Mouse (Mus musculus) kidney, adult 18-20 months (tissue): ENCODE measurements around the gene Gsg1l2.

ENCODE experiments used
- DNase-seq: peaks from one replicate; pipeline ENCODE4 v3.0.0; 2021

Gene Gsg1l2

GRCm38 (mm10) chr11:67774379-67774778, at the start of gene Gsg1l2:
Gene Gsg1l2 (plus strand): TSS chr11:67774608.
- no peak for DNase-seq

DNA sequence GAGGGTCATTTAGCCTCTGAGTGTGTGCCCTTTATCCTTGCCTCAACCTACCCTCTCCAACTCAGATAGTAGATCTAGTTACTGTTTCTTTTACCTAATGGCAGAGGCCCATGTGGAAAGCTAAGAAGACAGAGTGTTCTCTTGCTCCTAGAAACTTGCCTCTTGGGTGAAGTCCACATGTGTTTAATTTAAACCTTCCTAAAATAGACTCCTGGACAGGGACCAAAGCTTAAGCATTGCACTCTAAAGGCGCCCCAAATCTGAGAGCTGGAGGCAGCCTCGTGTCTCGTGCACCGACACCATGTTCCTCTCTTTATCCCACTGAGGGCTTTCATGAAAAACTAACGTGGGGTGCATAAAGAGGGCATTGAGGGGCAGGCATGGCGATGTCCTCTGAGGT, 47.3 kb upstream of the Gsg1l2 start:
- DNase-seq, result no peak

GRCm38 (mm10) chr11:67728726-67729125, 45.7 kb upstream of the Gsg1l2 start:
- no peak for DNase-seq

- DNase-seq, result no peak
Observed at GRCm38 (mm10) chr11:67731056-67731455, 43.4 kb upstream of the Gsg1l2 start.

DNA sequence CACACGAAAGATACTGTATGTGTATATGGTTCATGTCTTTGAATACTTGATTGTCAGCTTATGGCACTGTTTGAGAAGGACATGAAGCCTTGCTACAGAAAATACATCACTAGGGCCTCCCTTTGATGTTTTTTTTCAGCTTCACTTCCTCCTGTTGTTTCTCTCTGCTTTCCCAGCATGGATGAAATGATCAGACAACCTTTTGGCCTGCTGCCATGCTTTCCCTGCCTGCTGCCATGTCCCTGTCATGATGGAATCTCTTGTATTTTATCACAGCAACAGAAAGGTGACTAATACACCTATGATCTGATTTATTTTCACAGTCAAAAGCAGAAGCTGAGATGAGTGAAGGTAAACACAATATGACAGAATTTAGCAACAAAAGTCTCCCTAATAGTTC, 40.7 kb upstream of the Gsg1l2 start:
- no peak for DNase-seq

GRCm38 (mm10) chr11:67734597-67734996, 39.8 kb upstream of the Gsg1l2 start:
- DNase-seq, result no peak

DNA sequence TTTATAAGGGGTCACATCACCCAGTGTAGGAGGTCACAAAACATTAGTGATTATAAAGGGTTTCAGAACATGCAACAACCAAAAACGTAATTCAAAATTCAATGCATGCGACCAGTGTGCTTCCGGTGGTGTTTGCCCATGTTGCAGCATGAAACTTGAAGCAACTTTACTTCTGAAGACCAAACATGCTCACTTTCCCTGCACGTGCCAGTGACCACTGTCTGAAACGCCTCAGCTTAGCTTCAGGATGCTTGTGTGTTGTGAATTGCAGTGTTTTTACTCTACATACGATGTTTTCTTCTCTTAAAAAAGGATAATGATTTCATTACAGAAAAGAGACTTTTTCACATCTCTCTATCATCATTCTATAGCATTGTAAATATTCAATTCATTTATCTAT, 36.1 kb upstream of the Gsg1l2 start:
- DNase-seq, result no peak

DNA sequence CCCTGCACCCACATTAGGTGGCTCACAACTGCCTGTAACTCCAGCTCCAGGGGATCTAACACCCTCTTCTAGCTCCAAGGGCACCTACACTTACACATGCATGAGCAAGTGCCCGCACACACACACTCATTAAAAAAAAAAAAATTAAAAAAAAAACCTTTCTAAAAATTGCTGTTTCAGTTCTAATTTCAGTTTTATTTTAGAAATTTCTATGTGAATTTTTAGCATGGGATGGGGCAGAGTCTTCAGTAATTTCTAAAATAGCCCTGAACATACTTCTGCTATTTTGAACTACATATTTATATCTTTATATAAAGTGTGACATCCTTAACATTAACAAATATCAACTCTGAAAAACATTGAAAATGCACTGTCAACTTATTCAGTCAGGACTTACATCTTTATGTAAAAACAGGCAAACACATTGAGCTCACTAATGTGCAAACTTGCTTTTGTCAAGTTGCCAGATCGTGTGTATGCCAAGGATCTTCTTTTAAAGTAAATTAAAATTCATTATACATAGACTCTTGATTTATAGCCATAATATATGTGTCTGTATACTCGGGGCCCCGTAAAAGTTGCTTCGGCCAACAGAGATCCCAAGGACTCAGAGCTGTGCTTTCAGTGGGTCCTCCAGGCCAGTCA, 35.4 kb upstream of the Gsg1l2 start:
- DNase-seq, result no peak

DNA sequence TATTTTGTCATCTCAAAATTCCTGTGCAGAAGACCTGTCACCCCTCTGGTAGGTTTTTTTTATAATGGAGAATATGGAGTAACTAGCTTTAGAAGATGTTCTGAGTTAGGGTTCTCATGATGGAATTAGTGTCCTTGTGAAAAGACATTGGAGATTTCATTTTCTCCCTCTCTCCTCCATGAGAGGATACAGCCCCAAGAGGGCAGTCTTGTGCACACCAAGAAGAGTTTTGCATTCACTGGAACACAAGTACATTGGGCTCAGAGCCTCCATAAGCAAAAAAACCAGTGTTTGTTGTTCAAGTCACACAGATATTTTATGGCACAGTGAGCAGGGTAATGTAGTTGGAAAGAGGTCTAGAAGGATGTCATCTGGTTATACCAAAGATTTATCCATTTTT, 32.8 kb upstream of the Gsg1l2 start:
- DNase-seq, result no peak

DNA sequence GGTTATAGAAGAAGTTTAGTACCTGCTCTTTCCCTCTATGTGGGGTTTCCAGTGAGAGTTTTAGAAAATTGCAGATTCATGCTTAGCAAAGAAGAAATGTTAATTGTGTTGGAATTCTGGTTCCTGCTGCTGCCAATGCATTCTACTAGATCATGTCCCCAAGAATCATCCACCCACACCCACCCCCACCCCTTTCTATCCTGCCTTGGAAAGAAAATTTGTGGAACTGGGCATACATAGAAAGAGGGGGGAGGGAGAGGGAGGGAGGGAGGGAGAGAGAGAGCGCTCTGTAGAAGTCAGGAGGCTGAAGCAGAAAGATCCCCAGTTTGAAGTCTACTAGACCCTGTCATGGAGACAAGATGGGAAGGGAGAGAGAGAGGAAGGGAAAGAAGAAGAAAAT, 18.1 kb upstream of the Gsg1l2 start:
- DNase-seq, result no peak

DNA sequence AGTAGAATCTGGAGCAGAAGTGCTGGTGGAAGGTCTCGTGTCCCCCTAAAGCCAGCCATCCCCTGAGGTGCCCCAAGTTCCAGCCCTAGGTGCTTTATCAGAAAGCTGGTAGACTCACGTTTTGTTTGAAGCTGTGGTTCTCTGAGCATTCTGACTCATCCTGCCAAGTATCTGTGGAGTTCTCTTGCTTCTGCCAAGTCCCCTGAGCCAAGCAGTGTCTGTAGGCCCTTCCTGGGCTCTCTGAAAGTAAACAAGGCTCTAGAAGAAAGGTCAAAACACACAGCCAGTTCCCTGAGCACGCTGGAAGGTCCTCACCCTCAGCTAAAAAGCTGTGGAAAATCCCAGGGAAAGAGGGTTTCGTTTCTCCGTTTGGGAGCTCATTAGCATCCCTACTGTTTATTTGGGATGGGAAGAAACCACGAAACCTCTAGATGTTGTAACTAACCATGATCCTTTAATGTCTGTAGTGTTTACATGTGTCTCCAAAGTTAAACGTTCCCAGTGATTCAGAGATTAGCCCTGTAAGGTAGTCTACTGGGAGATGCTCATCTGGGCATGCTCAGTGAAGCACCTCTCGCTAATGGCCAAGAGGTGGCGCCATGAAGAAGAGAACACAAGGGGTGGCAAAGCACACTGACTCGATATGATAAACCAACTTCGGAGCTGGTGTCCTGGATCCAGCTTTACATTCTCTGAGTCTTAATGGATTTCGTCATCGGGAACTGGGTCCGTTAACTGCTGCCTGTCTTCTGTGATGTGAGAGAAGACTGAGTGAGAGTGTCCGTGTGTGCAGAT, 16.8 kb upstream of the Gsg1l2 start:
- no peak for DNase-seq

- no peak for DNase-seq
Observed at GRCm38 (mm10) chr11:67771053-67771452, 3.4 kb upstream of the Gsg1l2 start, which contains the start of gene Glp2r. Gene Glp2r (minus strand): TSS chr11:67771153.

GRCm38 (mm10) chr11:67771691-67772090, 2.7 kb upstream of the Gsg1l2 start:
- no peak for DNase-seq

DNA sequence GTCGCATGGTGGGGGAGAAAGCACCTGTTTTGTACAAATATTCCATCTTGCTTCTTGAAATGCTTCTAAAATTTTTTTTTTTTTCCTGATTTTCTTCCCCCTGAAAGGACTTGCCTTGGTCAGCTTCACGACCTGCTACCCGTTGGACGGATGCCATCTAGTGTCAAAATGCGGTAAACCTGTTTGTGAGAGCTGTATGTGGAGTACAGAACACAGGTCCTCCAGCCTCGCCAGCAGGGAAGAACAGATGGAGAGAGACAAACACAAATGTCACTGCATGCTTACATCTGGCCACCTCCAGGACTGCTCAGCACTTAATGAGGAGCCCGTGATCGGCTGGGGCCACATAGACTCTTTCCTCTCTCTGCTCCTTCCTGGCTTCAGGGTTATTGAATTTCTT, 1.8 kb upstream of the Gsg1l2 start:
- peak; percentile 6 for DNase-seq

- no peak for DNase-seq
Observed at GRCm38 (mm10) chr11:67790182-67790581, 15.8 kb downstream of the Gsg1l2 start.

GRCm38 (mm10) chr11:67797931-67798330, 23.5 kb downstream of the Gsg1l2 start, which contains the start of gene Dhrs7c:
Gene Dhrs7c (plus strand): TSS chr11:67798187.
- DNase-seq, result no peak

DNA sequence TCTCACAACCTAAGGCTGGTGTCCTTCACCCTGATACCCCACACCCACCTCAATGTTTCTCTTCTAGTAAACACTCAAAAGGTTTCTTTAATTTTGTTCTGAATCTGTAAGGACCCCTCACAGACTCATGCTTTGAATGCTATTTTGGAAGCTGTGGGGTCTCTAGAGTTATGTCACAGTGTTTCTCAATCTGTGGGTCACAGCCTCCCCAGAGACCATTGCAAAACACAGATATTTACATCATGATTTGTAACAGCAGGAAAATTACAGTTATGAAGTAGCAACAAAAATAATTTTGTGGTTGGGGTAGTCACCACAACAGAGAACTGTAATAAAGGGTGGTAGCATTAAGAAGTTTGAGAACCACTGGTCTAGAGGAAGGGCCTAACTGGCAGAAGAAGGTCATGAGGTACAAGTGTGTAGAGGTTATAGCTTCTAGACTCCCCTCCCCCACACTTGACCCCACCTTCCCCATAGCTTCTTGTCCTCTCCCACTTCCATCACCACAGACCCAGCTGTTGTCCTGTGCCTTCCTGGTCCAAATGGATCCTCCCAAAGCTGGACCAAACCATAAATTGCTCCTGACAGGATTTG, 25.8 kb downstream of the Gsg1l2 start:
- no peak for DNase-seq

DNA sequence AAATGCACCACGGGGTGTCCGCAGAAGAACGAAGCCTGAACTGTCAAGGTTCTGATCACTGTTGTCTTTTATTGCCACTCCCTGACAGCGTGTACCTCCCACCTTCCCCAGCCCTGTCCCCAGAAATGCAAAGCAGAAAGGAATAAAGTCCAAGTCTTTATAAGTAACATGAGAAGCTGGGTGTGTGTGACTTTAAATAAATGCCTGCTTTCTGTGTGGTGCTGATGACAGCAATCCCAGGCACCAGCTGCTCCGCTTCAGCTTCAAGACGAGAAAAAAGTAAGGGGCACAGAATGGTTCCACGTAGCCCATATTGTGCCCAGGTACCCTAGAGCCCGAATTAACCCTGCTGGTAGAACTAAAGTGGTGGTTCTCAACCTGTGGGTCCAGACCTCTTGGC, 26.8 kb downstream of the Gsg1l2 start:
- DNase-seq, result no peak

GRCm38 (mm10) chr11:67805538-67805937, 31.1 kb downstream of the Gsg1l2 start:
- DNase-seq, result no peak

DNA sequence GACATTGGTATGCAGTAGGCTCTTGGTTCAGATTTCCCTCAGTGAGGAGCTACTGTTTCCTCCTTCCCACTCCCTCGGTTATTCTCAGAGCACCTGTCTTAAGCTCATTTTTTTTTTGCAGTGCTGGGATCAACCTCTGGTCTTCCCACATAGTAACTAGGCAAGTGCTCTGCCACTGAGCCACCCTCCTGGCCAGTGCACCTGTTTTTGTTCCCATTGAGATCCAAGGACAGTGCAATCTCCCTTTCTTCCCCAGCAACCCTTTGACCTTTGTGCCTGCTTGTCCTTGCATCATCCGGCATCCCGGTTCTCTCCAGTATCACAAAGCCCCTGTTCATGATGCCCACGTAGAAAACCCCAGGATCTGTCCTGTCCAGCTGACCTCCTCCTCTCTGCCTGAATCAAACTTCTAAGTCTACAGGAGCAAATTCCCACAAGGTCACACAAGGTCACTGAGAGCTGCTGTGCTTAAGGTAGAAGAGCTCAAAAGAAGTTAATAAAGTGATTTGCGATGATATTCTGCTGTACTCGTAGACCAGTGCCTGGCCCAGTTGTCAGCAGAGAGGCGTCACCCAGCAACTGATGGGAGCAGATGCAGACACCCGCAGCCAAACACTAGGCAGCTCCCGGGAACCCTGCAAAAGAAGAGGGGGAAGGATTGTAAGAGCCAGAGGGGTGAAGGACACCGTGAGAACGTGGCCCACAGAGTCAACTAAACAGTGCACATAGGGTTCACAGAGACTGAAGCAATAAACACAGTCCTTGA, 32.6 kb downstream of the Gsg1l2 start:
- no peak for DNase-seq

DNA sequence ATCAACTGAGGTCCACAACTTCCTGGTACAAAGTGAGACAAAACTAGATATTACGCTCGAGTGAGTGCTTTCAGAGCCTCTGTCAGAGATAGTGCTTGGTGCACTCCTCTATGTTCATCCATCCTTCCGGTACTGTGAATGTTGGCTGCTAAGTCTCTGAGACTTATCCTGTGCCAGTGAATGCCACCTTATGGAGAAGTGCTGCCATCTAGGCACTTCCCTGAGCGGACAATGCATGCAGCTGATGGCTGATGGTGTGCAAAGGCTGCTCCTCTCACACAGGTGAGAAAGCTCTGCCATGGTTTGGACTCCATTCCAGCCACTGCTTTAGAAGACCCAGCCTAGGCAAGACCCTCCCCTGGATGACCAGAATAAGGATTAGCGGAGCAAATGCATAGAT, 33.6 kb downstream of the Gsg1l2 start:
- no peak for DNase-seq

DNA sequence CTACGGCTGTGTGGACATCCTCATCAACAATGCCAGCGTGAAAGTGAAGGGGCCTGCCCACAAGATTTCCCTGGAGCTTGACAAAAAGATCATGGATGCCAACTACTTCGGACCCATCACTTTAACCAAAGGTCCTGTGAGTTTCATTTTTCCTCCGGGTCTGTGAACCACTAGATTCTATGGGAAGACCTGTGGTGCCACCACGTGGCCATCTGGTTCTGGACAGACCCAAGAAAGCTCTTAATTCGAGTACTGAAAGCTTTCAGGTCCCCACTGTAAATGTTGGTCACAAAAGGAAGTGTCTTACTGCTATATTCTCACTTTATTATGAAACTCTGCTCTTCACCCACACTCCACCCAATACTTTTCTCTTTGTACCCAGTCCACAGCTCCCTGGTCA, 37.1 kb downstream of the Gsg1l2 start:
- DNase-seq, result no peak

DNA sequence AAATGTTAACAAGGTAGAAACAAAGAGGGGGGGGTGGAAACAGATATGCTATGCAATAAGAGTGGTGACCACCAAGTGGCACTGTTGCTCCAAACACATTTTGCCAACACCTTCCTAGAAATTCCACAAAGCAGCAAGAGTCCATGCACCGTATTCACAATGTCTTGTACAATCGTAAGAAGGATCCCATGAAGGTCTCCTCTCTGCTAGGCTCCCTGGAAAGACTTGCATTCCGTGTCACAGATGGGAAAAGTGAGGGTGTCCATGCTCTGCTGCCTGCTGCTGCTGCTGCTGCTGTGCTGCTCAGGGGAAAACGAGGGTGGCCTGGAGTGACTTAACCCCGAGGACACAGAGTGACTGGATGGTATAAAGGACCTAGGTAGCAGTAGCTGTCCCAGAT, 45.2 kb downstream of the Gsg1l2 start:
- DNase-seq, result peak; percentile 28
